Mouse (Mus musculus) liver, postnatal 0 days (tissue): Measurements from ENCODE around the gene Mdh2. TPM values are rescaled to one million over a fixed set of nuclear protein-coding genes. Genes with fewer than 3 reads are reported as not detected.

Source experiments
- ATAC-seq: fragments of 200-750 bp; cut with Nextera tagmentation; 2 replicates; pipeline ENCODE4 v1.8.0; 2017; ENCODE audit warnings: mild to moderate bottlenecking, moderate library complexity
- DNase-seq: peaks from one replicate; pipeline ENCODE4 v3.0.0-alpha.2; 2016
- H3K27ac ChIP-seq: fragments of 300-500 bp; sonication (generic); 2 replicates; pipeline ENCODE4 v1.5.1; 2014; ENCODE audit warnings: antibody characterized with exemption, moderate library complexity, mild to moderate bottlenecking, low read depth
- H3K27me3 ChIP-seq: fragments of 300-500 bp; sonication (generic); 2 replicates; pipeline ENCODE4 v1.6.1; 2014; ENCODE audit warnings: low read length, control low read depth, mixed read lengths; ENCODE audit not compliant: insufficient read depth
- H3K36me3 ChIP-seq: fragments of 300-500 bp; sonication (generic); replicated peaks from 2 replicates; pipeline ENCODE4 v1.6.1; 2014; ENCODE audit warnings: mild to moderate bottlenecking, control low read depth, low read length, moderate library complexity, mixed read lengths; ENCODE audit not compliant: insufficient read depth
- H3K4me1 ChIP-seq: fragments of 300-500 bp; sonication (generic); 2 replicates; pipeline ENCODE4 v1.6.1; 2014; ENCODE audit warnings: antibody characterized with exemption, mild to moderate bottlenecking, control low read depth; ENCODE audit not compliant: insufficient read depth
- H3K4me2 ChIP-seq: fragments of 300-500 bp; sonication (generic); 2 replicates; pipeline ENCODE4 v1.6.1; 2014; ENCODE audit warnings: low read depth, mild to moderate bottlenecking, low read length, moderate library complexity, mixed read lengths
- H3K4me3 ChIP-seq: fragments of 300-500 bp; sonication (generic); 2 replicates; pipeline ENCODE4 v1.5.1; 2014; ENCODE audit warnings: low read depth, low read length
- H3K9ac ChIP-seq: fragments of 300-500 bp; sonication (generic); replicated peaks from 2 replicates; pipeline ENCODE4 v1.6.1; 2014; ENCODE audit warnings: mild to moderate bottlenecking, moderate library complexity
- H3K9me3 ChIP-seq: fragments of 300-500 bp; sonication (generic); 2 replicates; pipeline ENCODE4 v1.6.1; 2016; ENCODE audit warnings: mild to moderate bottlenecking, control low read depth, low read length, mixed read lengths
- CTCF ChIP-seq: sonication (generic); IDR thresholded peaks from 2 replicates; pipeline ENCODE4 v1.5.1; 2016; ENCODE audit warnings: antibody characterized with exemption, low read depth
- EP300 ChIP-seq: IDR thresholded peaks from 2 replicates; pipeline ENCODE4 v1.6.1; 2016; ENCODE audit warnings: antibody characterized with exemption, low read depth, mild to moderate bottlenecking
- WGBS: fragments of 180-500 bp; shearing (Covaris S2); extraction: QIAGEN DNeasy Blood & Tissue Kit; methylation state at CpG from one replicate; pipeline ENCODE4 v1.1.7; 2014; ENCODE audit not compliant: insufficient replicate concordance; 5-methylcytosine and 5-hydroxymethylcytosine counted together
- polyA plus RNA-seq: library from polyadenylated mRNA; unstranded; fragments of >200 nt; fragmentation: Nextera tagmentation; extraction: Ambion mirVana; gene quantifications from 2 replicates; pipeline ENCODE4 v1.2.1, GENCODE M21; 2015

The Mdh2 gene
- polyA plus RNA-seq, 1 experiment from 2014 or later = 319 TPM

- Histone ChIP-seq H3K27ac (no peak overlapping the region), H3K4me1 (no peaks in the 10 kb centered on the region), H3K36me3 (no peaks in the 10 kb centered on the region), H3K27me3 (peaks cover 7% of the 10 kb centered on the region; the same call in 1 of the 2 replicates), H3K9me3 (no peaks in the 10 kb centered on the region), H3K4me2 (no peak overlapping the region), H3K9ac (no peak overlapping the region), H3K4me3 (no peak overlapping the region)
- no peak for ATAC-seq
- 41% methylated on average over 7 of the region's 7 CpGs for WGBS
- no peak for TF ChIP-seq CTCF
- TF ChIP-seq EP300 = no peak
- DNase-seq = no peak
Measured at GRCm38 (mm10) chr5:135818491-135818890, 40.2 kb downstream of the Mdh2 start.

GRCm38 (mm10) chr5:135822316-135822944 lies 44.1 kb downstream of the Mdh2 start:
- Histone ChIP-seq H3K4me3 (no peak overlapping the region), H3K4me2 (no peak overlapping the region), H3K27me3 (peaks cover 7% of the 10 kb centered on the region; the same call in 1 of the 2 replicates), H3K27ac (no peak overlapping the region), H3K9ac (no peak overlapping the region), H3K9me3 (no peaks in the 10 kb centered on the region), H3K36me3 (no peaks in the 10 kb centered on the region), H3K4me1 (no peaks in the 10 kb centered on the region)
- WGBS = 24% methylated on average over 7 of the region's 7 CpGs
- no peak for TF ChIP-seq EP300
- TF ChIP-seq CTCF = no peak
- ATAC-seq (no peak), DNase-seq (no peak)

GRCm38 (mm10) chr5:135824517-135824916 lies 46.2 kb downstream of the Mdh2 start:
- TF ChIP-seq CTCF (no peak), EP300 (no peak)
- WGBS = 58% methylated on average over 3 of the region's 3 CpGs
- no peak overlapping the region for H3K4me2 ChIP-seq
- ATAC-seq = no peak
- no peaks in the 10 kb centered on the region for H3K36me3 ChIP-seq
- no peak overlapping the region for H3K27ac ChIP-seq
- no peak for DNase-seq
- H3K9ac ChIP-seq = no peak overlapping the region
- H3K4me1 ChIP-seq = no peaks in the 10 kb centered on the region
- no peaks in the 10 kb centered on the region for H3K27me3 ChIP-seq
- no peak overlapping the region for H3K4me3 ChIP-seq
- H3K9me3 ChIP-seq = no peaks in the 10 kb centered on the region

- TF ChIP-seq CTCF = no peak
- no peak for TF ChIP-seq EP300
- 45% methylated on average over 6 of the region's 6 CpGs for WGBS
- no peaks in the 10 kb centered on the region for H3K9me3 ChIP-seq
- DNase-seq = no peak
- no peak overlapping the region for H3K4me2 ChIP-seq
- H3K36me3 ChIP-seq = no peaks in the 10 kb centered on the region
- ATAC-seq = no peak
- no peaks in the 10 kb centered on the region for H3K27me3 ChIP-seq
- no peak overlapping the region for H3K9ac ChIP-seq
- no peak overlapping the region for H3K4me3 ChIP-seq
- H3K4me1 ChIP-seq = no peaks in the 10 kb centered on the region
- no peak overlapping the region for H3K27ac ChIP-seq
Measured at GRCm38 (mm10) chr5:135826225-135826624, 47.9 kb downstream of the Mdh2 start.

- H3K36me3 ChIP-seq = no peaks in the 10 kb centered on the region
- H3K4me3 ChIP-seq = no peak overlapping the region
- no peak overlapping the region for H3K4me2 ChIP-seq
- H3K4me1 ChIP-seq = no peaks in the 10 kb centered on the region
- no peaks in the 10 kb centered on the region; the same call in none of the 2 replicates for H3K27me3 ChIP-seq
- no peak overlapping the region for H3K27ac ChIP-seq
- TF ChIP-seq EP300 = no peak
- TF ChIP-seq CTCF = no peak
- DNase-seq (no peak), ATAC-seq (no peak)
- H3K9me3 ChIP-seq = no peaks in the 10 kb centered on the region
- no peak overlapping the region for H3K9ac ChIP-seq
- WGBS = 72% methylated on average over 8 of the region's 8 CpGs
Measured at GRCm38 (mm10) chr5:135829381-135829780, 51.1 kb downstream of the Mdh2 start.

GRCm38 (mm10) chr5:135832729-135833128 lies 54.4 kb downstream of the Mdh2 start:
- H3K4me2 ChIP-seq = no peak overlapping the region
- no peaks in the 10 kb centered on the region for H3K9me3 ChIP-seq
- H3K4me3 ChIP-seq = no peak overlapping the region
- TF ChIP-seq EP300 (no peak), CTCF (no peak)
- peaks cover 10% of the 10 kb centered on the region; the same call in 1 of the 2 replicates for H3K4me1 ChIP-seq
- ATAC-seq = no peak
- peaks cover 18% of the 10 kb centered on the region for H3K27me3 ChIP-seq
- WGBS = 37% methylated on average over 4 of the region's 4 CpGs
- DNase-seq = no peak
- H3K36me3 ChIP-seq = no peaks in the 10 kb centered on the region
- H3K9ac ChIP-seq = no peak overlapping the region
- no peak overlapping the region for H3K27ac ChIP-seq
